Mouse (Mus musculus) ES-E14 (cell line): ENCODE measurements around the gene Hrh2. TPM values are rescaled to one million over a fixed set of nuclear protein-coding genes. Genes with fewer than 3 reads are reported as not detected.

Source experiments
- DNase-seq: peaks from one replicate; pipeline ENCODE4 v3.0.0-alpha.2; 2013; ENCODE audit warnings: low read depth, low spot score
- H3K27ac ChIP-seq: 2 replicates; pipeline ENCODE4 v1.5.1; 2012; ENCODE audit warnings: low read depth, mild to moderate bottlenecking, low read length, moderate library complexity, mixed read lengths; ENCODE audit not compliant: poor library complexity, insufficient read depth, severe bottlenecking
- H3K36me3 ChIP-seq: 2 replicates; pipeline ENCODE4 v1.6.1; 2012; ENCODE audit warnings: mild to moderate bottlenecking, low read length, moderate library complexity, mixed read lengths; ENCODE audit not compliant: control insufficient read depth, poor library complexity, insufficient read depth, severe bottlenecking
- H3K4me1 ChIP-seq, 2 experiments: fragments of 150-350 bp in 1 of 2; sonication (generic) in 1 of 2; 2 replicates each; pipeline ENCODE4 v1.6.1; 2012; ENCODE audit warnings: low read length in 2 of 2, mild to moderate bottlenecking in 1 of 2, mixed read lengths in 1 of 2; ENCODE audit not compliant: control insufficient read depth in 2 of 2, insufficient read depth in 2 of 2, poor library complexity in 1 of 2
- H3K4me3 ChIP-seq, 2 experiments: fragments of 150-350 bp in 1 of 2; sonication (generic) in 1 of 2; 2 replicates each; pipeline ENCODE4 v1.5.1; 2012; ENCODE audit warnings: low read length in 2 of 2, low read depth in 1 of 2, mild to moderate bottlenecking in 1 of 2, mixed read lengths in 1 of 2; ENCODE audit not compliant: insufficient read depth in 1 of 2, poor library complexity in 1 of 2, severe bottlenecking in 1 of 2
- H3K9ac ChIP-seq: 2 replicates; pipeline ENCODE4 v1.6.1; 2012; ENCODE audit warnings: low read depth, mild to moderate bottlenecking, low read length, mixed read lengths; ENCODE audit not compliant: poor library complexity, insufficient read depth, severe bottlenecking
- H3K9me3 ChIP-seq: fragments of 150-350 bp; sonication (generic); 2 replicates; pipeline ENCODE4 v1.6.1; 2012; ENCODE audit warnings: low read depth, mild to moderate bottlenecking, low read length; ENCODE audit not compliant: control insufficient read depth, insufficient read depth
- CHD2 ChIP-seq: IDR thresholded peaks from 2 replicates; pipeline ENCODE4 v1.6.1; 2014; ENCODE audit warnings: mild to moderate bottlenecking, low read depth, low read length, inconsistent platforms
- HCFC1 ChIP-seq: IDR thresholded peaks from 2 replicates; pipeline ENCODE4 v1.6.1; 2012; ENCODE audit warnings: low read length, inconsistent platforms, borderline replicate concordance; ENCODE audit not compliant: insufficient read depth
- MAFK ChIP-seq: IDR thresholded peaks from 2 replicates; pipeline ENCODE4 v1.6.1; 2014; ENCODE audit warnings: mild to moderate bottlenecking, low read depth, low read length, inconsistent platforms; ENCODE audit not compliant: insufficient read depth
- ZC3H11A ChIP-seq: IDR thresholded peaks from 2 replicates; pipeline ENCODE4 v1.6.1; 2012; ENCODE audit warnings: low read depth, mild to moderate bottlenecking, inconsistent platforms, low read length, borderline replicate concordance
- ZNF384 ChIP-seq: IDR thresholded peaks from 2 replicates; pipeline ENCODE4 v1.6.1; 2012; ENCODE audit warnings: low read depth, low read length, inconsistent platforms
- in situ Hi-C, 2 experiments: fragments of 600-800 bp; cut with MboI; formaldehyde crosslinking; loops; one replicate each; pipeline ENCODE4 v1.15.1; 2025; ENCODE audit warnings: low sequenced_read_pairs in 2 of 2, inconsistent platforms in 1 of 2; ENCODE audit not compliant: unreplicated experiment in 2 of 2
- total RNA-seq: library from RNA; depleted of rRNA; stranded (reverse); fragments of 300-350 nt; gene quantifications from 2 replicates; pipeline ENCODE4 v1.2.3, GENCODE M21; 2012

Gene Hrh2
- total RNA-seq, 1 experiment = 0.62 TPM

DNA sequence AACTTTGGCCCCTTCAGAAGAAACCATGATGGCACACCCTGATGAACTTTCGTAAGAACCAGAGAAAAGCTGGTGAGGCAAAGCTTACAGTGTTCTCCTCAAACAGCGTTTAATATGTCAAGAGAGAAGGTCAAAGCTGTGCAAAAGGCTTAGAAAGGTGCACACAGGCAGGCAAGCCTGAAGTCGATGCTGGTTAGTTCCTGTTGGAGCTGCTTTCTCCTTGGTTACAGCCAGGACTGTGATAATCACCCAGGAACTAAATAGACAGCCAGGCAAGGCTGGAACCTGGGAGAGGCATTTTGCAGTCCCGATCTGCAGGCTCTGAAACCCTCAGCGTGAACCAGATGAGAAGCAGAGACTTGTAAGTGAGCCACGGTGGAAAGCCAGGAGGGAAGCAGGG, 45.6 kb downstream of the Hrh2 start:
- H3K36me3 ChIP-seq = no peaks in the 10 kb centered on the region
- H3K27ac ChIP-seq = no peak overlapping the region
- no peak for DNase-seq
- H3K4me1 ChIP-seq = peaks cover 2 to 13% of the 10 kb centered on the region in 2 experiments; a peak in 2 of 4 replicates
- in situ Hi-C loops = no loop called here
- no peak overlapping the region for H3K9ac ChIP-seq
- TF ChIP-seq CHD2 = no peak
- no peaks in the 10 kb centered on the region for H3K9me3 ChIP-seq
- H3K4me3 ChIP-seq = no peak overlapping the region

DNA sequence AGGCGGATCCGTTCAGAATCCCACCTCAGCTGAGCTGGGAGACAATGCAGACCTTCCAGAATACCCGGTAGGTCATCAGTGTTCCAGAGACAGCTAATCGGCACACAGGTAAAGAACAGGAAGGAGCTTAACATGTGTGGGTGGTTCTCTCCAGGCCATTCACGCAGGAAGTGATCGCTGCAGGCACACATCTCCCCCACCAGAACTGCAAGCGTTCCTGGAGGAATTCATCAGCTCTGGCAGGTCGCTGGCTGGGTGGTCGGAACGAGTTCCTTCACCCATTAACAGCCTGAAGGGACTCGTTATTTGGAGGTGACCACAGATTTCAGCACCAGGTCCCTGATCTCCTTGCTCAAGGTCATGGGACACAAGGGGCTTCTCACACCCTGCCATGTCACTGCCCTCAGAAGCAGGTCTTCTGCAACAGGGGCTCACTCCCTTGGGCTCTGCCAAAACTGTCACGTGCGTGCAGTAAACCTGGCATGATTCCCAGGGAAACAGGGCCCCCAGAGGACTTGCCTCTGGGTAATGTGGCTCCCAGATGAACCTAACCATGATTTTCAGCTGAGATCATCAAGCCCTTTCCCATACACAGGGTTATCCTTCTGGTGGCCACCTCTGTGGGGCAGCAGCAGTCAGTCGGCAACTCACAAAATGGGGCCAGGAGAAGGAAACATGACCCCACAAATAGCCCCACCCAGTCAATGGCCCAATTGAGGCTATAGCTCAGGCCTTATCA, 46.8 kb downstream of the Hrh2 start:
- no peak overlapping the region for H3K4me3 ChIP-seq
- in situ Hi-C loops = no loop called here
- TF ChIP-seq ZC3H11A (no peak), MAFK (no peak), ZNF384 (no peak), CHD2 (no peak), HCFC1 (no peak)
- no peak overlapping the region for H3K27ac ChIP-seq
- no peak overlapping the region for H3K9ac ChIP-seq
- peaks cover 2 to 13% of the 10 kb centered on the region in 2 experiments; a peak in 2 of 4 replicates for H3K4me1 ChIP-seq
- H3K9me3 ChIP-seq = no peaks in the 10 kb centered on the region
- no peak for DNase-seq
- no peaks in the 10 kb centered on the region for H3K36me3 ChIP-seq

DNA sequence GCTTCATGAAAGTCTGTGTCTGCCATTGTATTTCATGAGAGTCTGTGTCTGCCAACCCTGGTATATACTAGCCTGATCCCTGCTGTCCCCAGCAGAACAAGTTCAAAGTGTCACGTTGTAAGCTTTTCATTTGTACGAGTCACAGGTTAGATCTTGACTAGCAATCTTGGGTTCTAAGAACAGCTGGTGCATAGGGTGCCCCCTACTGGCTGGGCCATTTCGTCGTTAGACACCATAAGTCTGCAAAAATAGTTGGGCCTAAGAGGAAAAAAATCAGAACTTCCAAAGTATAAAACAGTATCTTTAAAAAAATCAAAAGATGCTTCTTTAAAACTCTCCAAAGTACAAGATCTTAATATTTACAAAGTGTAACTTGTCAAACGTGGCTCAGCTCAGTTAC, 50.5 kb downstream of the Hrh2 start:
- DNase-seq = peak; percentile 33
- no peaks in the 10 kb centered on the region for H3K36me3 ChIP-seq
- no peak overlapping the region for H3K9ac ChIP-seq
- no peak overlapping the region for H3K4me3 ChIP-seq
- peaks cover 2 to 13% of the 10 kb centered on the region in 2 experiments; a peak in 2 of 4 replicates for H3K4me1 ChIP-seq
- H3K27ac ChIP-seq = no peak overlapping the region
- TF ChIP-seq MAFK = no peak
- TF ChIP-seq ZC3H11A = peak; percentile 44; the same call in 1 of the 2 replicates
- no peaks in the 10 kb centered on the region for H3K9me3 ChIP-seq
- in situ Hi-C loops = no loop called here

DNA sequence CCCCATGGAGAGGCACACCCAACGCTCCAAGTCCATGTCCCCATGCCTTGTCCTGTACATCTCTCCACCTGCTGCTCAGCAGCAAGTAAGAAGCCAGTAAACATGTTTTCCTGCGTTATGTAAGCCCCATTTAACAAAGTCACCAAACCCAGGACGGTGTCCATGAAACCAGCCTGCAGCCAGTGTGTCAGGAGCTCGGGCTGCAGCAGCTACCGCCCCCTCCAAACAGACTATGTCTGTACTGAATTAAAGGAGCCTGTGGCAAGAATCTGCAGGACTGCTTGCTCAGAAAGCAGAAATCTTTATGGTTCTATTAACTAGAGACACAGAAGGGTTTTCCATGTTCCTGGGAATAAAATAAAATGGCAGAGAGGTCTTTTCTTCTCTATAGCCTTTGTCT, 53.3 kb downstream of the Hrh2 start:
- no peak for TF ChIP-seq ZC3H11A
- TF ChIP-seq MAFK = no peak
- no peak for TF ChIP-seq CHD2
- TF ChIP-seq ZNF384 = no peak
- TF ChIP-seq HCFC1 = no peak
- Histone ChIP-seq H3K9me3 (no peaks in the 10 kb centered on the region), H3K4me3 (no peak overlapping the region), H3K27ac (no peak overlapping the region), H3K9ac (no peak overlapping the region), H3K4me1 (peaks cover 0 to 3% of the 10 kb centered on the region in 2 experiments; a peak in 1 of 4 replicates), H3K36me3 (no peaks in the 10 kb centered on the region)
- in situ Hi-C loops = loop anchor here in 1 of 2 experiments (5.0 kb wide), 2 partner anchors 132 to 202 kb away; no protein-coding TSS in a partner anchor
- no peak for DNase-seq

DNA sequence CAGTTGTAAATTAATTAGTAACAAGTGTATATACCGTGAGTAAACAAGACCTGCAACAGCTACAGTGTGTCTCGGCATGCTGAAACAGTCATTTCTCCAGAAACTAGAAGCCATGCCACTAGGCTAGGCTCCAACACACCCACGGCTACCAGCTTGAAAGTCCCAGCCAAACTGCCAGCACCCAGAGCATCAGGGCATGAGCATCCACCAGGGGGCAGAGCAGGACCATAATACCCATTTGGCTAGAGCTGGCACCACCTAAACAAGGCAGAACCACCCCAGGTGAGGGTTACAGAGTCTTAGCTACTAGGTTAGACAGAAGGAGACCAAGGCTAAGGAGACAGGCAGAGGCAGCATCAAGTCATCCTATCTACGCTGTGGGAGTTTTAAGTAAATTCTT, 55.6 kb downstream of the Hrh2 start:
- Histone ChIP-seq H3K36me3 (no peaks in the 10 kb centered on the region), H3K4me3 (no peak overlapping the region), H3K4me1 (no peaks in the 10 kb centered on the region), H3K9me3 (no peaks in the 10 kb centered on the region), H3K9ac (no peak overlapping the region), H3K27ac (no peak overlapping the region)
- peak; percentile 62 for DNase-seq
- in situ Hi-C loops = loop anchor here in 1 of 2 experiments (5.0 kb wide), 2 partner anchors 130 to 200 kb away; no protein-coding TSS in a partner anchor
- TF ChIP-seq CHD2 = no peak
- TF ChIP-seq ZNF384 = no peak
- peak; percentile 98 for TF ChIP-seq ZC3H11A
